Mouse (Mus musculus) liver, embryonic 11.5 days (tissue): ENCODE results near the gene Dhcr24. TPM values are rescaled to one million over a fixed set of nuclear protein-coding genes. Genes with fewer than 3 reads are reported as not detected.

Source experiments
- ATAC-seq: fragments of 200-750 bp; cut with Nextera tagmentation; replicated peaks from 2 replicates; pipeline ENCODE4 v1.8.0; 2017; ENCODE audit warnings: moderate number of reproducible peaks, mild to moderate bottlenecking, moderate TSS enrichment, moderate library complexity; ENCODE audit not compliant: low FRiP score
- DNase-seq: peaks from one replicate; pipeline ENCODE4 v3.0.0-alpha.2; 2017; ENCODE audit warnings: low spot score
- H3K27ac ChIP-seq: fragments of 300-500 bp; sonication (generic); 2 replicates; pipeline ENCODE4 v1.5.1; 2014; ENCODE audit warnings: mild to moderate bottlenecking, low read depth, low read length, control low read depth
- H3K27me3 ChIP-seq: fragments of 300-500 bp; sonication (generic); replicated peaks from 2 replicates; pipeline ENCODE4 v1.6.1; 2014; ENCODE audit warnings: low read length, mixed read lengths; ENCODE audit not compliant: control insufficient read depth, insufficient read depth
- H3K36me3 ChIP-seq: fragments of 300-500 bp; sonication (generic); 2 replicates; pipeline ENCODE4 v1.6.1; 2014; ENCODE audit warnings: mild to moderate bottlenecking, low read length, moderate library complexity, mixed read lengths; ENCODE audit not compliant: control insufficient read depth, insufficient read depth
- H3K4me1 ChIP-seq: fragments of 300-500 bp; sonication (generic); replicated peaks from 2 replicates; pipeline ENCODE4 v1.6.1; 2014; ENCODE audit warnings: low read length, mixed read lengths; ENCODE audit not compliant: control insufficient read depth, insufficient read depth
- H3K4me2 ChIP-seq: fragments of 300-500 bp; sonication (generic); 2 replicates; pipeline ENCODE4 v1.6.1; 2014; ENCODE audit warnings: mild to moderate bottlenecking, control low read depth, moderate library complexity
- H3K4me3 ChIP-seq: fragments of 300-500 bp; sonication (generic); 2 replicates; pipeline ENCODE4 v1.5.1; 2014; ENCODE audit warnings: low read depth, low read length, control low read depth
- H3K9ac ChIP-seq: fragments of 300-500 bp; sonication (generic); 2 replicates; pipeline ENCODE4 v1.6.1; 2014; ENCODE audit warnings: low read depth, low read length, control low read depth
- H3K9me3 ChIP-seq: fragments of 300-500 bp; sonication (generic); 2 replicates; pipeline ENCODE4 v1.6.1; 2016; ENCODE audit warnings: low read length, inconsistent platforms, mixed read lengths; ENCODE audit not compliant: control insufficient read depth
- WGBS: fragments of 180-500 bp; shearing (Covaris S2); extraction: QIAGEN DNeasy Blood & Tissue Kit; methylation state at CpG from one replicate; pipeline ENCODE4 v1.1.7; 2014; 5-methylcytosine and 5-hydroxymethylcytosine counted together
- polyA plus RNA-seq: library from polyadenylated mRNA; unstranded; fragments of >200 nt; fragmentation: Nextera tagmentation; extraction: Ambion mirVana; gene quantifications from 2 replicates; pipeline ENCODE4 v1.2.1, GENCODE M21; 2014

Dhcr24 gene
- polyA plus RNA-seq, 1 experiment from 2014 or later, result 22.9 TPM

- H3K27ac ChIP-seq, result no peak overlapping the region
- H3K9me3 ChIP-seq, result no peaks in the 10 kb centered on the region
- no peak overlapping the region for H3K9ac ChIP-seq
- H3K4me3 ChIP-seq, result no peak overlapping the region
- no peak for ATAC-seq
- H3K36me3 ChIP-seq, result no peaks in the 10 kb centered on the region
- DNase-seq, result no peak
- H3K4me2 ChIP-seq, result no peak overlapping the region
- WGBS, result 88% methylated on average over 4 of the region's 4 CpGs
- H3K4me1 ChIP-seq, result peaks cover 7% of the 10 kb centered on the region
- H3K27me3 ChIP-seq, result peaks cover 35% of the 10 kb centered on the region
Measured at GRCm38 (mm10) chr4:106618898-106619297, 58.1 kb downstream of the Dhcr24 start.

- peaks cover 52% of the 10 kb centered on the region for H3K27me3 ChIP-seq
- no peak overlapping the region for H3K4me3 ChIP-seq
- 59% methylated on average over 3 of the region's 3 CpGs for WGBS
- peaks cover 7% of the 10 kb centered on the region; the same call in 1 of the 2 replicates for H3K4me1 ChIP-seq
- no peaks in the 10 kb centered on the region for H3K36me3 ChIP-seq
- ATAC-seq (no peak), DNase-seq (no peak)
- H3K27ac ChIP-seq, result no peak overlapping the region
- no peak overlapping the region for H3K4me2 ChIP-seq
- H3K9me3 ChIP-seq, result no peaks in the 10 kb centered on the region
- no peak overlapping the region for H3K9ac ChIP-seq
Measured at GRCm38 (mm10) chr4:106621428-106621827, 60.6 kb downstream of the Dhcr24 start.

GRCm38 (mm10) chr4:106622030-106622493 lies 61.2 kb downstream of the Dhcr24 start, which contains the start of gene Ttc22:
TSS of gene Ttc22 (plus strand) at chr4:106622432.
- DNase-seq (no peak), ATAC-seq (no peak)
- H3K27me3 ChIP-seq, result peaks cover 50% of the 10 kb centered on the region
- H3K27ac ChIP-seq, result no peak within 1 kb of the TSS
- H3K4me3 ChIP-seq, result no peak within 1 kb of the TSS
- H3K9me3 ChIP-seq, result no peaks in the 10 kb centered on the region
- H3K4me1 ChIP-seq, result peaks cover 5% of the 10 kb centered on the region; the same call in 1 of the 2 replicates
- H3K36me3 ChIP-seq, result no peaks in the 10 kb centered on the region
- 22% methylated on average over 16 of the region's 16 CpGs for WGBS
- no peak within 1 kb of the TSS for H3K4me2 ChIP-seq
- no peak within 1 kb of the TSS for H3K9ac ChIP-seq

GRCm38 (mm10) chr4:106622712-106623111 lies 61.9 kb downstream of the Dhcr24 start:
- 26% methylated on average over 28 of the region's 28 CpGs for WGBS
- no peaks in the 10 kb centered on the region for H3K36me3 ChIP-seq
- no peaks in the 10 kb centered on the region for H3K9me3 ChIP-seq
- H3K4me1 ChIP-seq, result peaks cover under 1% of the 10 kb centered on the region; the same call in 1 of the 2 replicates
- no peak overlapping the region for H3K4me2 ChIP-seq
- peaks cover 46% of the 10 kb centered on the region for H3K27me3 ChIP-seq
- H3K4me3 ChIP-seq, result no peak overlapping the region
- H3K27ac ChIP-seq, result no peak overlapping the region
- no peak for ATAC-seq
- no peak overlapping the region for H3K9ac ChIP-seq
- DNase-seq, result no peak

- Histone ChIP-seq H3K4me1 (no peaks in the 10 kb centered on the region), H3K9ac (no peak overlapping the region), H3K27ac (no peak overlapping the region), H3K27me3 (peaks cover 49% of the 10 kb centered on the region), H3K36me3 (no peaks in the 10 kb centered on the region), H3K4me2 (no peak overlapping the region), H3K9me3 (no peaks in the 10 kb centered on the region), H3K4me3 (no peak overlapping the region)
- 86% methylated on average over 10 of the region's 10 CpGs for WGBS
- no peak for ATAC-seq
- DNase-seq, result no peak
Measured at GRCm38 (mm10) chr4:106624271-106624670, 63.4 kb downstream of the Dhcr24 start.

- H3K27ac ChIP-seq, result no peak overlapping the region
- no peak overlapping the region for H3K9ac ChIP-seq
- H3K27me3 ChIP-seq, result peaks cover 32% of the 10 kb centered on the region
- no peak for DNase-seq
- WGBS, result 77% methylated on average over 5 of the region's 5 CpGs
- no peaks in the 10 kb centered on the region for H3K36me3 ChIP-seq
- H3K9me3 ChIP-seq, result no peaks in the 10 kb centered on the region
- ATAC-seq, result no peak
- H3K4me1 ChIP-seq, result no peaks in the 10 kb centered on the region
- no peak overlapping the region for H3K4me2 ChIP-seq
- H3K4me3 ChIP-seq, result no peak overlapping the region
Measured at GRCm38 (mm10) chr4:106627809-106628208, 67.0 kb downstream of the Dhcr24 start.

GRCm38 (mm10) chr4:106628650-106629360 lies 68.0 kb downstream of the Dhcr24 start:
- Histone ChIP-seq H3K9ac (no peak overlapping the region), H3K27ac (no peak overlapping the region), H3K27me3 (peaks cover 22% of the 10 kb centered on the region), H3K4me3 (no peak overlapping the region), H3K4me2 (no peak overlapping the region), H3K9me3 (no peaks in the 10 kb centered on the region), H3K36me3 (no peaks in the 10 kb centered on the region), H3K4me1 (no peaks in the 10 kb centered on the region; the same call in 1 of the 2 replicates)
- DNase-seq (no peak), ATAC-seq (no peak)
- 28% methylated on average over 9 of the region's 9 CpGs for WGBS

- Histone ChIP-seq H3K27me3 (peaks cover 17% of the 10 kb centered on the region), H3K9ac (no peak overlapping the region), H3K9me3 (no peaks in the 10 kb centered on the region), H3K27ac (no peak overlapping the region), H3K36me3 (no peaks in the 10 kb centered on the region), H3K4me3 (no peak overlapping the region), H3K4me1 (no peaks in the 10 kb centered on the region; the same call in 1 of the 2 replicates), H3K4me2 (no peak overlapping the region)
- ATAC-seq, result no peak
- DNase-seq, result no peak
- 68% methylated on average over 5 of the region's 5 CpGs for WGBS
Measured at GRCm38 (mm10) chr4:106629374-106629773, 68.5 kb downstream of the Dhcr24 start.
